Mouse (Mus musculus) bone marrow, adult 2 months (tissue): Measurements from ENCODE around the gene Fzd4. TPM values are rescaled to one million over a fixed set of nuclear protein-coding genes. Genes with fewer than 3 reads are reported as not detected.

ENCODE experiments used
- H3K27ac ChIP-seq: fragments of 200-500 bp; 2 replicates; pipeline ENCODE4 v1.5.1; 2012; ENCODE audit warnings: low read depth, mild to moderate bottlenecking, control low read depth, inconsistent platforms, low read length; ENCODE audit not compliant: control insufficient read depth, poor library complexity, insufficient read depth
- H3K4me1 ChIP-seq: fragments of 200-500 bp; 2 replicates; pipeline ENCODE4 v1.6.1; 2011; ENCODE audit warnings: low read length; ENCODE audit not compliant: control insufficient read depth, insufficient read depth
- H3K4me3 ChIP-seq: fragments of 200-500 bp; replicated peaks from 2 replicates; pipeline ENCODE3; 2011; ENCODE audit warnings: mild to moderate bottlenecking, low read depth, low read length, control low read depth; ENCODE audit not compliant: control insufficient read depth
- CTCF ChIP-seq: fragments of 200-500 bp; IDR thresholded peaks from 2 replicates; pipeline ENCODE4 v1.5.1; 2011; ENCODE audit warnings: low read length, control low read depth; ENCODE audit not compliant: control insufficient read depth, insufficient read depth
- POLR2A ChIP-seq: fragments of 200-500 bp; IDR thresholded peaks from 2 replicates; pipeline ENCODE4 v1.6.1; 2011; ENCODE audit warnings: low read depth, mild to moderate bottlenecking, control low read depth, low read length, borderline replicate concordance; ENCODE audit not compliant: control insufficient read depth
- WGBS: fragments of 180-500 bp; shearing (Covaris S2); methylation state at CpG from one replicate; pipeline ENCODE4 v1.1.7; 2018; 5-methylcytosine and 5-hydroxymethylcytosine counted together
- polyA plus RNA-seq: library from polyadenylated mRNA; stranded (reverse); fragments of >200 nt; gene quantifications from 2 replicates; pipeline ENCODE4 v1.2.4, GENCODE M21; 2011; ENCODE audit warnings: low replicate concordance; ENCODE audit not compliant: missing spikeins, insufficient read depth, insufficient read length

Fzd4 gene
- polyA plus RNA-seq, 1 experiment: 1.0 TPM

GRCm38 (mm10) chr7:89427101-89427500 lies 22.9 kb downstream of the Fzd4 start:
- Histone ChIP-seq H3K4me1 (no peaks in the 10 kb centered on the region), H3K27ac (no peak overlapping the region), H3K4me3 (no peak overlapping the region)
- TF ChIP-seq CTCF: no peak
- TF ChIP-seq POLR2A: no peak
- 15% methylated on average over 5 of the region's 5 CpGs for WGBS

GRCm38 (mm10) chr7:89428804-89429203 lies 24.6 kb downstream of the Fzd4 start:
- Histone ChIP-seq H3K4me1 (no peaks in the 10 kb centered on the region), H3K27ac (no peak overlapping the region), H3K4me3 (no peak overlapping the region)
- TF ChIP-seq POLR2A (no peak), CTCF (no peak)
- WGBS: 75% methylated on average over 5 of the region's 5 CpGs

DNA sequence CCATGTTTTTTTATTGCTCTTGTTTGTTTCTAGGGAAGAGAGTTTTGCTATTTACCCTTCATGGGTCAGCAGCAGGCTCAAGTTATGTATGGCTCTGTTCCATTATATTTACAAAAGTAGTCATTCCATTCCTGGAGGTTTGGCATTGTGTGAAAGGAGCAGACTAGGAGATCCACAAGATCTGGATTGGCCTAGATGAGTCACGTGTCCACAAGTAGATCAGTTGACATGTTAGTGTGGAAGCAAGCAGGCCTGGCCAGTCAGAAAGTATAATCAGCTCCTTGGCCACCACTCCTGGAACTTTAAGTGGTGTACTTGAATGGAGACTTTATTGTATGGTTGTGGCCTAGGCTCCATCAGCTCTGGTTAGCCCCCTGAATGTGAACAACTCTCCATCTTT lies 25.2 kb downstream of the Fzd4 start:
- no peak for TF ChIP-seq CTCF
- TF ChIP-seq POLR2A: no peak
- 69% methylated on average over 1 of the region's 1 CpGs for WGBS

DNA sequence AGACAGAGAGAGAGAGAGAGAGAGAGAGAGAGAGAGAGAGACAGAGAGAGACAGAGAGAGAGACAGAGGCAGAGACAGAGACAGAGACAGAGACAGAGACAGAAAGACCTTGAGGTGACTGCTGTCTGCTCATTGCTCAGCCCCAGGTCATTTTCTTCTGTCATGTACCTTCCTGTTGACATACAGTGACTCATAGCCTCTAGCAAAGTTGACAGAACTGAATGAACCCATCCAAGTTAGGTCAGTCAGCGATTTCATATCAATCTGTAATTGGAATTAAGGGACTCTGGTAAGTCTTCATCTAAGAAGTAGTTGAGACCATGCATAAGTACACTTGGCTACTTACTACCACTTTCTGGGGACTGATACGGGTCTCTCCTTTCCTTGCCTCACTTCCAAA lies 27.0 kb downstream of the Fzd4 start:
- TF ChIP-seq POLR2A (no peak), CTCF (no peak)
- 77% methylated on average over 2 of the region's 2 CpGs for WGBS
- no peaks in the 10 kb centered on the region for H3K4me1 ChIP-seq
- H3K27ac ChIP-seq: no peak overlapping the region
- no peak overlapping the region for H3K4me3 ChIP-seq

More for the DNA sequence above, 25.2 kb downstream of the Fzd4 start:
- H3K4me3 ChIP-seq: no peak overlapping the region
- no peak overlapping the region for H3K27ac ChIP-seq
- no peaks in the 10 kb centered on the region for H3K4me1 ChIP-seq

GRCm38 (mm10) chr7:89433193-89433892 lies 29.2 kb downstream of the Fzd4 start:
- WGBS: 79% methylated on average over 9 of the region's 9 CpGs
- TF ChIP-seq POLR2A (no peak), CTCF (no peak)
- Histone ChIP-seq H3K4me3 (no peak overlapping the region), H3K4me1 (no peaks in the 10 kb centered on the region), H3K27ac (no peak overlapping the region)

DNA sequence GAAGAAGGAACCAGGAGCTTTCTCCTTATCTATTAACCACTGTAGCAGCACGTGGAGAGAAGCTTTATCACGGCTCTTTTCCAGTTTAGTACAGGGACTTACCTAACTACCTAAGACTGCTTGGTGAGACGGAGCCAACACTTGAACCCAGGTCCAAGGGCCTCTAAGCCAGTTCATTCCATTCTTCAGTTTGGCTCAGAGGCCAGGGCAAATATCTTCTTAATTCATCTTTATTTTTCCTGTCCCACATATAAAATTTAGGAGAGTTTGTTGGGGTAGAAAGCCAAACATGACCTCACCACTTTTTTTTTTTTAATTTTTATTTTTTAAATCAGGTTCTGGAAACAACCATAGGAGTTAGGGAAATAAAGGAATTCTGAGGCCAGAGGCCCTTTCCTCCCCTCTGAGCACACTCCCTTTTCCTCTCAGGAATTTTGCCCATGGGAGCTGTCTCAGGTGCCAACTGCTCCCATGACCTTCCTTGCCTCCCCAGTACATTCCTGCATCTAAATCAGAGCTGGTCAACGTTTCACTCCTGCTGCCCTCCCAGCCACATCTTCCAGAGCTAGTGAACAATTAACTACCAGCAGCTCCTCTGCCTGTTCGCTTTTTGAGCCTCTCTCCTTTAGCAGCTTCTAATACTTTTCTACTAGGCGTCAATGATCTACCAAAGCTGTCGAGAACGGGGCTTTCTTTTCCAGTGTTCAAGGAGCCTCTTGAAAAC lies 29.9 kb downstream of the Fzd4 start:
- TF ChIP-seq POLR2A (no peak), CTCF (no peak)
- H3K27ac ChIP-seq: no peak overlapping the region
- no peak overlapping the region for H3K4me3 ChIP-seq
- H3K4me1 ChIP-seq: no peaks in the 10 kb centered on the region
- 61% methylated on average over 8 of the region's 8 CpGs for WGBS

DNA sequence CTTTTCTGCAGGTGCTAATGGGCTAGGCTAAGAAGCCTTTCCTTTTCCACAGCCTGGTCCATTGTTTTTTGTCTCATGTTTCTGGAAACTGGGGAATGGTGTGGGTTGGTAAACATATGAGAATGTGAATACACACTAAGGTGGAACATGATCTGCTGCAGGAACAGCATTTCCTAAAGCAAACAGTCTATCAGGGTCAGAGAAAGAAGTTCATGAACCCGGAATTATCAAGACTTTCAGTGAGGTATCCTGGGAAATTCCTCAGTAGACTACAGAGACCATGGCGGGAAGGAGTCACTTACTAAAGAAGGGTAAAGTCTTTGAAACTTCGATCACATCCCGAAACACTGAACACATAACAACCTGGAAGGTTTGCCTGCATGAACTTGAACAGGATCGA lies 32.2 kb downstream of the Fzd4 start:
- H3K4me3 ChIP-seq: no peak overlapping the region
- WGBS: 76% methylated on average over 5 of the region's 5 CpGs
- TF ChIP-seq POLR2A (no peak), CTCF (no peak)
- no peaks in the 10 kb centered on the region for H3K4me1 ChIP-seq
- H3K27ac ChIP-seq: no peak overlapping the region

DNA sequence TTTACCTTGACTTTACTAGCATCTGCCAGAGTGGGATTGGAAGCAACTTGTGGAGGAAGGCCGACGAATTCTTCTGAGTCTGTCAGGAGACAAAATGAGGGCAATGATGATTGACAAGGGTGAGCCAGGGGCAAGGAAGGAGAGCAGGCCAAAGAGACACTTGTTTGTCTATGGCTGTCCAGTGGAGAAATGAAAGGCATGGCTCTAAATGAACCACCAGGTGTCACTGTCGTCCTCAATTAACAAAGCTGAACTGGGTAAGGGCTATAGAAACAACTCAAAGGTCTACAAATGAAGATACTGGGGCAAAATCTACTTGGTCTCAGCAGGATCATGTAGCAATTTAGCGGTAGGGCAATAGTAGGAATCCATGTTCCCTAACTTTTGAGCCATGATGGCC lies 33.4 kb downstream of the Fzd4 start:
- Histone ChIP-seq H3K4me3 (no peak overlapping the region), H3K4me1 (no peaks in the 10 kb centered on the region), H3K27ac (no peak overlapping the region)
- WGBS: 52% methylated on average over 4 of the region's 4 CpGs
- no peak for TF ChIP-seq POLR2A
